Mouse (Mus musculus): Measurements from ENCODE around the gene Klhl2.

DNA sequence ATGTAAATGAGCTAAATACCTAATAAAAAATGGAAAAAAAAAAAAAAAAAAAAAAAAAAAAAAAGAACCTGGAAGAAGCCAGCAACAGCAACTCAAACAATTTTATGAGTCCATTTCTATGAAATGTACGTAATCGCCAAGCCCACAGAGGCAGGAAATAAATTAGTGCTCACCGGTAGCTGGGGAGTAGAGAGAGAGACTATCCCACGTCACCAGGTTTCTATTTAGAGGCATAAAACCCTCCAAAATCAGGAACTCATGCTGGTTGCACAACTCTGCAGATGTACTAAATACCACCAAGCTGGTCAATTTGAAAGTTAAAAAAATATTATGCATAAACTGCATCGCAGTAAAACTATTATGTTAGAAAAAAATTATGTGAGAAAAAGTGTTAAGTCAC is 46.9 kb upstream of the Klhl2 start:
- TF ChIP-seq POLR2A (IDR thresholded peaks at IDR 0.05; ENCODE audit: insufficient read length, low read depth) (no peak), TCF12 (IDR thresholded peaks at IDR 0.05; ENCODE audit: insufficient read depth, poor library complexity, severe bottlenecking) (no peak)
